Mouse (Mus musculus) urinary bladder, postnatal 25 days (tissue): Measurements from ENCODE around the gene Ipo13.
A peak's percentile ranks its signal among the peaks of the same experiment; 100 is the strongest.

Source experiments
- DNase-seq: peaks from one replicate; pipeline ENCODE4 v3.0.0; 2022; ENCODE audit warnings: low spot score

Ipo13 gene

DNA sequence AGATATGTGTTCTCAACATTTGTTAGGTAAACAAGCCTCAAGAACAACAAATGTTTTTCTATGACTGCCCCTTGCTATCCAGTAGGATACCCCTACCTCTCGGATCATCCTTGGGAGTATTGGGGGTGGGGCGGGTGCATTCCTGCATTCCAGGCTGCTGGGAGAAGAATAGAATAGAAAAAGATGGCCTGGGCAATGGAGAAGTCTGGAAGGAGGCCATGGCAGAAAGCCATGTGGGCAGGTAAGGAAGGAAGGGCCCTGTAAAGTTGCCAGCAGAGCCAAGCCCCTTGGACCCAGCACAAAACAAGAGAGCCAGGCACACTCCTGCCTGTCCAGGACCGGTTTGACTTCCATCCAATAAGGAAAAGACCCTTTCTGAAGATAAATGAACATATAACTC lies 1.4 kb downstream of the Ipo13 start:
- no peak for DNase-seq

DNA sequence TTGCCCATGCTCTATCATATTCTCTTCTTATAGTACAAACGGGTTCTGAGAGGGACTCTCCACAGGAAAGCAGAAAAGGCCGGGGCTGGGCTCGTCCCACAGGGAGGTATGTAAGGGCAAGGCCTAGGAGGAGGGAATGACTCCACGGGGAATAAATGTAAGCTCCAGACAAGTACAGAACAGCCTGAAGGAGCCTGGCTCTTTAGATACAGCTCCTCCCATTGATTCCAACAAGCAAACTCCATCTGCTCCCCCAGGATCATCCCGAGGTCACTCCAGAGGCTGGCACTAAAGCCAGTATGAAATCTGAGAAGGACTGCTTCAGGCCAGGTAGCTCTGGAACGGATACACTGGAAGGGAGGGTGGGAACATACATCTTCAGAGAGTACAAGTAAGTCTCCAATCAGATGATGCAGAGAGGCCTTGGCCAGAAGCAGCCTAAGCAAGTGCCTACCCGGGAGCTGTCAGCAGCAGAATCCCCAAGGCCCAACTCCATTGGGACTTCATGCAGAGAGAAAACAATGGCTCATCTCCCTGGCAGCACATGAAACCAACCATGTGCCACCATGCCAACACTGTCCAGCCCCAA lies 2.0 kb downstream of the Ipo13 start:
- DNase-seq = no peak

DNA sequence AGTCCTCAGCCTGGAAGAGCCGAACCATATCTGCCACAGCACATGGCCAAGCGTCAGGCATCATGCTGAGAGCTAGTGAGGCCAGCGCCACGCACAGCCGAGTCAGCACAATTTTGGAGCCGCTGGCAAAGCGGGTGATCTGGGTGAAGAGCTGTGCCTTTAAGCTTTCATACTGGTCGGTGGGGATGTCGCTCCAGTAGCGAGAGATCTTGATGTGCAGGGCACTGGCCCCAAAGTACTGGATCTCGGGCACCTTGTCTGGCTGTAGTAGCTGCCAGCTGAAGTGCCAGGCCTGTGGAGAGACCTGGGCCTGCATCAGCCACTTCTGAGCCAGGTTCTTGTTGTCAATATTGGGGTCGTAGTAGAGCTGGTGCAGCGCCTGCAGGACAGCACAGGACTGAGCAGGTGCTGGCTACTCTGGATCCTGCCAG lies 2.7 kb downstream of the Ipo13 start:
- no peak for DNase-seq

DNA sequence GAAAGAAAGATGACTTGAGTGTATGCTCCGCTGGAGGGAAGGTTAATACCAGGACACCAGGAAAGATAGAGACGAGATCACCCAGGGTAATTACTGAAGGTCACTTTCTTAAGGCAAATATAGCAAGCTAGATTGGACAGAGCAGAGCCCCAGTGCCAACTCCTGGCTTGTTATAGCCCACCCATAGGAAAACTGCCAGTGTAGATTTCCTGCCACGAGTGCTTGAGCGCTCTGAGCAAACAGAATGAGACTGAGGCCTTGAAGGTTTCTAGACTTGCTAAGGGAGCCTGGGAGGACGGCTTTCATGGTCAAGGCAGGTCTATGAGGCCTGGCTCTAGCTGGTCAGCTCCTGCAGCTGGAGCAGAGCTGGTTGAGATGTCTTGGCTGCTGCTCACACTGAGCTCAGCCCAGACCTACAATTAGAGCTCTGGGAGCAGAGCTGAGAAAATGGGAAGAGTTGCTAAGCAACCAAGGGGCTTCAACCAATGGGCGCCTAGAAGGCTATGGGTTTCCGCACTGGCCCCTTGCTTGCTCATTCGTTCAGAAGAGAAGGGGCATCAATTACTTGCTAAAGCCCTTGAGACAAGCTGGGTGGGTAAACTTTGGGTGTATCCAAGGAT lies 5.9 kb downstream of the Ipo13 start:
- no peak for DNase-seq

DNA sequence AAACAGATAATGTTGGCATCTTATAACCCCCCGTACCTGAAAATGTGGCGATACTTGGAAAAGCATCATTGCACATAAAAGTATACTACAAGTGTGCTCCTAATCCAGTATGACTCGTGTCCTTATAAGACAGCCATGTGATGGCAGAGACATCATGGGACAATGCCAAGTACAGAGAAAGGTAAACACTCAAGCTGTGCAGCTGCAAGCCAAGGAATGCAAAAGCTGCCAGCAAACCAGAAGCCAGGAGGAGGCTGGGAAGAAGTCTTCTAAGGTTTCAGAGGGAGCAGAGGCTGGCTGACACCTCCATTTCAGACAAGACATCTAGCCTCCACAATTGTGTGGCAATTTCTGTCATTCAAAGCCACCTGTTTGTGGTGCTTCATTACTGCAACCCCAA lies 8.6 kb downstream of the Ipo13 start:
- DNase-seq = no peak

DNA sequence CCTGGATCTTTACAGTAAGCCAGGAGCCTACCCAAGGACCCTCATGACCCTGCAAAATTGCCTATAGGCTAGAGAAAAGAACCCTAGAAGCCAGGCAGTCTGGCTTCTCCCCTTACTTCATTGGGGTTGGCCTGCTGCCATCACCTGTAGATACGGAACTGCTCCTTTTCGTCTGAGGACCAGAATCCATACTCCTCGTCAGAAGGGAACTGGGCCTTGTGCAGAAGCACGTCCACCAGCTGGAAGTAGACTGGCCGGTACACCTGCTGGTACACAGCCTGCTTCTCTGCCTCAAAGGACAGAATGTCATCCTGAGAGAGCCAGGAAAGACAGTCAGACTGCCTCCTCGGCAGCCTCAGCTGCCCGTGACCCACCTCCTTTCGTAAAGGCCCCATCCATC lies 10.0 kb downstream of the Ipo13 start:
- no peak for DNase-seq

DNA sequence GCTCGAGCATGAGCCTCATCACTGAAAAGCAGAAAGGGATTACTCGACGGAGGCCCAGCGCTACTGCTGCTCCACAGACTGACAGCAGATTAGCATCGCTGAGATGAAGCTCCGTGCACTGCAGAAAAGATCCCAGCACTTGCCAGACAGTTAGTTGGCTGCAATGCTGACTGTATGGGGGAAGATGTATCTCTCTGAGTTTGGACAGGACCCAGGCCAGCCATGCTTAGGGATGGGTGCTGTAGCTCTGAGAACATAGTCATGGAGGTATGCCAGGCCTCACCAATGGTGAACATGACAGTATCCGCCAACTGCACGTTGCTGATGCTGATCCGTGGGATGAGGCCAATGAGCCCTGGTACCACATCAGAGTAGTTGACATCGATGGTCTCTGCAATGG lies 10.7 kb downstream of the Ipo13 start:
- DNase-seq = no peak

DNA sequence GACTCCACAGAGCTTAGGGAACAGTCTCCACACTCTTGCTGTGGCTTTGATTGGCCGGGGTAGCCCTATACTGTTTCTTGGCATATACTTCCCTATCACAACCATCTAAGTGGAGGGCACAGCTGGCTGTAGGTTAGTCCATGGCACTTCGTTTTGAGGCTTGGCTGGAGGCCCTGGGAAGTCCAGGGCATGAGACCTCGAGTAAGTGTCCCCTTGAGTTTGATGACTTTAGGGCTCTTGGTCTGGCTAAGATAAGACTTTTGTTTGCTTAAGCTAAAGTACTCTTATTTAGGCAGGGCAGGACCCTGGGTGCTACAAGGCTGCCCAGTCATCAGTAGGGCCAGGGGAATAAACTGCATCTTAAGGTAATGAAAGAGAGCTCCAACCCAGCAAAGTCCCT lies 16.7 kb downstream of the Ipo13 start:
- DNase-seq = no peak

DNA sequence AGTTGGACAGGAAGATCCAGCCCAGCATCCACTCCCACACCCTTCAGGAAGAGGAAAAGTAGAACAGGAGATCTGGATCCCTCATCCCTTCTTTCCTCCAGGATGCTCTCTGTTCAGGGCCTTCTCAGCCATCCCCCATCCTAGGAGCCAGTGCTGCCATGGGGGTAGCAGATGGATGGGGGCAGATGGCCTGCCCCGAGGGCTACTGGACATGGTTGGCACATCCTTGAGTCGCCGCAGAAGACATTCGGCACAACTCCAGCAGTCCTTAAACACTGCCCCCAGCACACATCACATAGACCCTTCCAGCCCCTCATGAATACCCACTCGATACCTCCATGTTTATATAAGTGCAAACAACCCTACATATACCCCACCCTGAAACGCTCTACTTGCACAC lies 18.8 kb downstream of the Ipo13 start:
- no peak for DNase-seq

DNA sequence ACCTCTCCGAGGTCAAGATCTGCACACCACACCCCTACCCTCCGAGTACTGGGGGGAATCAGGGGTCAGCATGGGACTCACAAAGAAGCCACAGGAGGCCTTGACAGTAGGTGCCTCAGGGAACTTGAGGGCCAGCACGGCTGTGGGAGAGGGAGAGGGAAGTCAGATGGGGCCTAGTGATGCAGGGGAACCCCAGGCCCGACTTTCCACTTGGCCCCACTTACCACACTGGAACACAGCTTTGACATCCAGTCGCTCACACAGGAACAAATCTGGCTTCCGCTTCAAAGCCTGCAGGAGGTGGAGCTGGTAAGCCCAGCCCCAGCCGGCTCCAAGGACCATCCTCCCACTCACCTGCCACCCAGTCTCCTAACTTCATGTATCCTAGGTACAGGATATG lies 19.5 kb downstream of the Ipo13 start:
- no peak for DNase-seq

DNA sequence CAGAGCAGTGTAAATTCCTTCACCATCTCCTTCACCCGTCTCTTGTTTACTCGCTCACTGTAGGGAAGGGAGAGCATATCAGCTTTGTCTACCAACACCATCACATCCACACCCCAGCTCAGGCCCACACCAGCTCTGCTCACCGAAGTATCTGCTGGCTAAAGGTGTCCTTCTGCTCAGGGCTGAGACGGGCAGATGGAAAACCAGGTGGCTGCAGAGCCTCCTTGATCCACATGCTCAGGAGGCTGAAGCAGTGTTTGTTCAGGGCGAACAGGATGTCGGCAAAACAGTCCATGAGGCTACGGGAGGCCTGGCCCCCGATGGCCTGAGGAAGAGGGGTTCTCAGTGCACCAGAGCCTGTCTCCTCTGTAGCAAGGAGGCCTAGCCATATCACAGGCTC lies 20.2 kb downstream of the Ipo13 start:
- DNase-seq = no peak

DNA sequence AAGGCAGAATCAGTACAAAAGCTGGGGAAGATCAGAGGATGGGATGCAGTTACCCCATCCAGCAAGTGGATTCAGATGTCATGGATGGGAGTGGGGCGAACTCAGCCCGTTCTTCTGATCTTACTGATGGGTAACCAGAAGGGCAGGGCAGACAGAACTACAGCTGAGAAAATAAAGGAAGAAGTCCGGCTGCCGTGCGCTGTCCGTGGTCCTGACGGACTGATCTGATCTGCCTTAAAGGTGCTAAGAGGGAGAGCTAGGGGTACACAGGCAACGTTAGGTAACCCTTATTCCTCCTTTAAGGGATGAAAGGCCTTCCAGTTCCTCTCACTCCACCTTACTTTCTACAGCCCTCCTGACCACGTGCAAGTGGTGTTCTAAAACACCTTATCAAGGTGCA lies 21.4 kb downstream of the Ipo13 start:
- DNase-seq = peak; percentile 60

DNA sequence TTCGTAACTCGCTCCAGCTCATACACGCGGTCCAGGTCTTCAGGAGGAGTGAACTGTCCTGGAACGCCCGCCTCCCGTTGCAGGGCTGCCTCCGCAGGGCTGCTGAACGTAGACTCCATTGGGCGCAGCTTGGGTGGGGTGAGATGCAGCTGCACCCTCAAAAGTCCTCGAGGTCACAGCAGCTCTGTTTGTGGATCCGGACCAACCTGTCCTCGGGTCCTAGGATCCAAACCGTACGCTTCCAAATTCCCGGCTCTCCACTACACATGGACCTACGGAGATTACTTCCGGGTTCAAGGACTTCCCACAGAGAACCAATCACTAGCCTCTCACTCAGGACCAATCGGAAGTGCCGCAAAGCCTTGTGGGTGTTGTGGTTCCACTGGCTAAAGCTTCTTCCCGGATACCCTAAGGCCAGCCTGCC lies 23.0 kb downstream of the Ipo13 start, which contains the start of gene Dph2:
Gene Dph2, minus strand, starts transcription at position 295 of the 424 bp plus-strand sequence.
- peak; percentile 58 for DNase-seq

DNA sequence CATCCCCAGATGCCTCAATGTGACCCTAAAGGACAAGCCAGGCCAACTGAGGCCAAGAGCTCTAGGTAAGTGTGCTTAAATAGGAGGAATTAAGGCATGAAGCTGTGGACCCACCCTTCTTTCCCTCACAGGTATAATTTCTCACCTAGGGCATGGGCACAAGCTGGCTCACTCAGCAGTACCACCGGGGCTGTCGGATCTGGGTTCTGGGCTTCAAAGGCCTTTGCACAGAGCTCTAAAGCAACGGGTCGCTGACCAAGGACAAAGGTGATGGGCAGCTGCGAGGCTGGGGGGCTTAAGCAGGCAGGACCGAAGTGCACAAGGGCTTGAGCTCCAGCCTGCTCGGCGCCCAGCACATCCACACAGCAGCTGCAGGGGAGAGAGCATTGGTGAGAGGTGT lies 24.0 kb downstream of the Ipo13 start:
- no peak for DNase-seq

DNA sequence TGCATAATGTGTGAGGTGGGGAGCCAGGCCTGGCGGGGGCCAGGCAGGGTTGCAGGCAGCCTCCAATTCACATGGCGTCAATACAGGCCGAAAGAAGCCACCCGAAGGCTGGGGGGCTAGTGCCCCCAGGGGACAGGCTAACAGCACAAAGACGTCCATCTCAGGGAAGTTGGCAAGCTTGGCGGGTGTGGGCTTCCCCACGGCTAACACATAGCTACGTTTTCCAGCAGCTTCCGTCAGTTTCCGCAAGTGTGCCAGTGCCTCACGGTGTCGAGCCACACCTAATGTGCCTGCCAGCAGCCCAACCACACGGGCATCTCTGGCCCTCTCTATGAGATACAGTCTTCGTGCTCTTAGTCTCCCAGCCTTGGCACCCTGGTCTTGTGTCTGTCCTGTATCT lies 24.8 kb downstream of the Ipo13 start:
- DNase-seq = no peak

DNA sequence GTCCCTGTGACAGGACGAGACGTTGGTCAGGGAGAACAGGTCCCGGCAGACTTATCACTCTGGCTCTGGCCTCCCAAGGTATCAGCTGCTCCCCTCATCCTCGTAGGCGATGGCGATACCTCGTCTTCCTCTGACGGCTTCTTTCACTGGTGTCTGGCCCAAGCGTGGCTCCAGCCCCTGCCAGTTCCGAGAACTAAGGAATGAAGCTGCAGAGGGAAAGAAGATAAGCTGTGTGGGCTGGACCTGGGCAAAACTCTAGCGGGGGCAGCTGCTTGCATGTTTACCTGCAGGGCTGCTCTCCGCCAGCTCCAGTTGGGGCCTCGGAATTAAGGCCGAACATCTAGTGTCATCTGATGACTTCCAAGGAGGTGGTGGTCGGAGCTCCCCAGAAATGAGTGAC lies 25.3 kb downstream of the Ipo13 start:
- no peak for DNase-seq

DNA sequence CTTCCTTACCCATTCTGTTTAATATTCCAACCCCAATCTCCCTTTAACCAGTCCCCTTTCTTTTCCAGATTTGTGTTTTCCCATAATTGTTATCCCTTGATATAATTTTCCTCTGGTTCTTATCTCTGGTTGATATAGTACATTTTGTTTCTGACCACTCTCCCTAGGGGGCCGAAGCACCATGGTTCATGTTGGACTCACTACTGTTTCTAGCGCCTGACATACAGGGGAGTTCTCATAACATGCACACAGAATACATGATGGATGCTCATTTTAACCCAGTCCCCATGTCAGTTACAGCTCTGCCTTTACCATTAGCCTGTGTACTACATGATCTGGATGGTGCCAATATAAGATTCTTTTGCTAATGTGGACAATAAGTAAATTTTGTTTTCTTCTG lies 26.9 kb downstream of the Ipo13 start:
- DNase-seq = no peak

DNA sequence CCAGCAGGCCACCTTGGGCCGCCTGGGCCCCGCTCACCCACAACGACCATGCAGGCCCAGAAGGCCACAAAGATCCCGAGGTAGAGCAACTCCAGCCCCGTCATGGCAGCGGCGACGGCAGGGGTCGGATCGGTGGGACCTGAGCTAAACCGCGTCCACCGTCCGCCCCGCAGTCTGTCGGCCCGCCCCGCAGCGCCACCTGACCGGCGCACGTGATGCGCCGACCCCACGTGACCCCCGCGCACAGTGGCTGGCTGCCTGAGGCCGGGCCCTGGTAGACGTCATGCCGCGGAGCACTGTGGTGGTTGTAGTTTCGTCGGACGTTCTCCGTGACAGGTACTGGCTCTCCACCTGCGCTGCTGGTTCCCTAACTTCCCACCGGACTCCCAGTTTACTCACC lies 27.7 kb downstream of the Ipo13 start, which contains the start of gene Atp6v0b:
Gene Atp6v0b, minus strand, starts transcription at position 201 of the 400 bp plus-strand sequence.
- DNase-seq = peak; percentile 95

DNA sequence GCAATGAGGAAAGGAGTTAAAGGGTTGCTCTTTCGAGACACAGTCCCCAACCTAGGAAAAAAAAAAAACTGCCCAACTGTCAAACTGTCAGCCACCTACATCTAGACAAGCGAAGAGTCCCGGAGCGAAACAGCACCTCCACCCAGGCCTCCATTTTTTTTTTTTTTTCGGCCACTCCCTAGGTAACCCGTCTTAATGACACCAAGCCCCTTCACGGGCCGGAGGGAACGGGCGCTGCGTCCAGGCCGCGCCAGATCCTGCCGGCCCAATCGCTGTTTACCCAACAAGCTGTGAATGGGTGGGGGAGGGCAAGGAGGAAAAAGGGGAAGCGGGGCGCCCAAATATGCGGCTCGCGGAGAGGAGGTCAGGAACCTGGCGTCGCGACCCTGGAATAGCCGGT lies 28.2 kb downstream of the Ipo13 start:
- DNase-seq = no peak

DNA sequence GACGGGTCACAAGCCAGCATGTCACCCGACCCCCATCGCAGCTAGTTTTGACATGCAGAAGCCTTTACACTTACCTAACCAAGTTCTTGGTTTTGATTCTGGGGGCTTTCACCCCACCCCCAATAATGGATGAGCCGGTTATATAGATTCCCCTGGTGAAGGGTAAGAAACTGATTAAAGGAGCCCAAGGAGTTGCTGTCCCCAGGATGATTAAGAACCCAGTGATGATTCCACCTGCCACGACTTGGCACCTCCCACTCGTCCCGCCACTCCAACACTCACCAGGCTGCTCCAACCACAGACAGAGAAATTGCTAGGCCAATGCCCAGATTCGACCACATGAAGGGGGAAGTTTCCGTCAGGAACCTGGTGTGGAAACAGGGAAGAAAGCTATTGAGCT lies 28.8 kb downstream of the Ipo13 start:
- DNase-seq = no peak

DNA sequence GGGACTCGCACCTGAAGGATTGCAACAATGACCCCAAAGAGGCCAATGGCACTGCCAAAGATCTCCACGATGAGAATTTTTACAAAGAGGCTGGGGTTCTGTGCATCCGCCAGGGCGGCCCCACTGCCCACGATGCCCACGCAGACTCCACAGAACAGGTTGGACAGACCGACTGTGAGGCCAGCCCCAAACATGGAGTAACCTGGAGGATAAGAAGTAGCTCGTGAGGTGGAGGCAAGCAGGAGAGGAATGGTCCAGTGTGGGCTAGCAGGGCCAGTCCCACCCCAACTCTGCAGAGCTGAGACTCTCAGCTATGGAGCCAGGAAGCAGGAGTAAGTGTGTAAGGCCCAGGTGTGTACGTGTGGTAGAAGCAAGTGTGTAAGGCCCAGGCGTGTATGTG lies 29.7 kb downstream of the Ipo13 start:
- no peak for DNase-seq

DNA sequence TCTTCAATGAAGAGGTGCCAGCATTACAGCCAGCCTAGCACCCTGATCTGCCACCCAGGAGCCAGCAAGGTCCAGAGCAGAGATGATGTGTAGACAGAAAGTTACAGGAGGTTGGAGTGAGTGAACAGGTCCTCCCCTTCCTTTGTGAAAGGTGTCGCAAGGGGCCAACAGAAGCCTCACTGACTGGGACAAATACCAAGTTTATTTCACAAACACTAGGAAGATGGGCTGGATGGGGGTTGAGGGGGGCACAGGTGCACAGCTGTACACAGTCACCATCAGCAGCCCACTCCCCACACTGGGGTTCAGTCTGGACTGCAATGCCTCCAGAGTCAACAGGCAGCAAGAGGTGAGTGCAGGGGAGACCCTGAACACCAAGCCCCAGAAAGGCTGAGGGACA lies 30.7 kb downstream of the Ipo13 start:
- DNase-seq = no peak

DNA sequence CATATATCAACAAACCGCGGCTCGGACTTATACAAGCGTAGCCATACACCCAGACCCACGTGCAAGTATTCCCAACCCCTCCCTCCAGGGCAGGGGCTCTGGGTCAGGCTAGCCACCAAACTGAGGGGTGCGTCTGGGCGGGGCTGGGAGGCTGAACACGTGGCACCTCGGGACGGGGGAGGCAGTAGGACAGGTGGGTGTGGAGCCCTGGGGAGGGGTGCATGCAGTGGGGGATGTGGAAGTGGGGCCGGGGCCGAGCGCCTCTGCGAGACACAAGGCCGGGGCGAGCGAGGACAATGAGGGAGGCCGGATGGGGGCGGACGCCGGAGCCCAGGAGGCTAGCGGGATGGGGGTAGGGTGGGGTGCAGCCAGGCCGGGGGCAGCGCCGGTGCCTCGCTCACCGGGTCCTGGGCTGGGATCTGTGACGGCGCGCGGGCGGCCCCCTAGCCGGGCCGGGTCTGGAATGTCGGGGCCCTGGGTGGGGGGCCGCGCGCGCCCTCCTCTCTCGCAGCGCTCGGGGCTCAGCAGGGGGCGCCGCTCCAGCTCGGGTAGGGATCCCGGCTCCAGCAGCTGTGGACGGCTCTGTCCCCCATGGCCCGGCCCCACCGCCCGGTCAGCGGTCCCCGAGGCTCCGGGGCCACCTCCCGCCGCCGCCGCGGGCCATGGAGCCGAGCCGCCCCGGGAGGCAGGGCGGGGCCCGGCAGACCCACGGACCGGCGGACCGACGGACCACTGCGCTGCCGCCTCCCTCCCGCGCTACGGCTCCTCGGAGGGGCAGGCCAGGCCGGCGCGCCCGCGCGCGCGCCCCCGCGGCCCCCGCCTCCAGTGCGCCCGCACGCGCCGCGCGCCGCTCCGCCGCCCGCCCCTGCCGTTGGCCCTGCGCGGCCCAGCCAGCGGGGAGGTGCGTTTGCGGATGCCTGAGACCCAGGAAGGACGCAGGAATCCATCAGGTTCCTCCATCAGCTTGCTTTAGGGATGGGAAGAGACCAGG lies 31.8 kb downstream of the Ipo13 start, which contains the start of gene B4galt2:
Gene B4galt2, minus strand, starts transcription at position 787 of the 991 bp plus-strand sequence.
- peak; percentile 53 for DNase-seq
